Mouse (Mus musculus): ENCODE measurements around the gene Mesp1. TPM values are rescaled to one million over a fixed set of nuclear protein-coding genes. Genes with fewer than 3 reads are reported as not detected.

Mesp1 gene
- total and polyA plus RNA-seq, 3 experiments, result not detected

DNA sequence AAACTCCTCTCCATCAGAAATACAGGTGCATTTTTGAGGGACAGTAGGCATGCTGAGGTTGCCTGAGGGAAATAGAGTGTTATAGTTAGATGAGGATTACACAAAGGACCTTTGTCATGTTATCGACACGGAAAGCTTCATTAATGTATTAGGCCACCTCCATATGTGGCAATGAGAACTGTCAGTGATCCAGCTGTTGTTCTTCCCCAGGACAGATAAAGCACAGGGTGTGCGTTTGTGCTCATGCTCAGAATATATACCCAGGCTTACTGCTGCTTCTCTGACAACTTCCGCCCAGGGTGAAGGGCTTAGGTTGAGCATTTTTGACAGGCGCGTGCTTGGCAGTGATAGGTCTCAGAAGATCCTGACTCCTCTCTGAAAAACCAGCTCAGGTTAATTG, 44.1 kb downstream of the Mesp1 start:
- H3K27ac ChIP-seq (ENCODE audit: control insufficient read depth, low read depth, low read length), result no peak overlapping the region
- H3K9ac ChIP-seq (ENCODE audit: control insufficient read depth, low read depth, low read length, poor library complexity, severe bottlenecking), result no peak overlapping the region
- H3K4me3 ChIP-seq (ENCODE audit: control insufficient read depth in 1 of 2, insufficient read depth in 1 of 2, low read depth in 2 of 2, low read length in 2 of 2), result no peak overlapping the region
- no peaks in the 10 kb centered on the region for H3K79me2 ChIP-seq (ENCODE audit: control insufficient read depth, insufficient read depth, low read length, poor library complexity)
- no peak for DNase-seq (ENCODE audit: low read depth, low spot score)
- peaks cover 0 to 5% of the 10 kb centered on the region in 2 experiments; a peak in 2 of 4 replicates for H3K4me1 ChIP-seq (ENCODE audit: control insufficient read depth in 1 of 2, insufficient read depth in 2 of 2, low read length in 2 of 2)
- H3K27me3 ChIP-seq (ENCODE audit: control insufficient read depth in 1 of 2, insufficient read depth in 2 of 2, low read length in 2 of 2), result no peaks in the 10 kb centered on the region
- peaks cover 0 to 4% of the 10 kb centered on the region in 2 experiments; a peak in 2 of 4 replicates for H3K36me3 ChIP-seq (ENCODE audit: control insufficient read depth in 1 of 2, insufficient read depth in 2 of 2, low read length in 2 of 2)
- no peaks in the 10 kb centered on the region for H3K9me3 ChIP-seq (replicated peaks; ENCODE audit: insufficient read depth, low read length)
- no peak for TF ChIP-seq E2F4 (IDR thresholded peaks at IDR 0.05; ENCODE audit: borderline replicate concordance, low read depth, low read length)
- no peak for TF ChIP-seq MYB (IDR thresholded peaks at IDR 0.05; ENCODE audit: low read depth, low read length)
- TF ChIP-seq RCOR1 (IDR thresholded peaks at IDR 0.05; ENCODE audit: low read depth, low read length), result no peak
- no peak for TF ChIP-seq GATA1 (IDR thresholded peaks at IDR 0.05; ENCODE audit: low read depth, low read length)
- no peak for TF ChIP-seq JUND (IDR thresholded peaks at IDR 0.05; ENCODE audit: low read depth, low read length)
- TF ChIP-seq TCF12 (IDR thresholded peaks at IDR 0.05; ENCODE audit: low read depth, low read length), result no peak
- TF ChIP-seq SIN3A (IDR thresholded peaks at IDR 0.05; ENCODE audit: low read length), result no peak
- TF ChIP-seq NELFE (IDR thresholded peaks at IDR 0.05; ENCODE audit: low read depth, low read length), result no peak
- TF ChIP-seq HCFC1 (IDR thresholded peaks at IDR 0.05; ENCODE audit: low read depth, low read length), result no peak

DNA sequence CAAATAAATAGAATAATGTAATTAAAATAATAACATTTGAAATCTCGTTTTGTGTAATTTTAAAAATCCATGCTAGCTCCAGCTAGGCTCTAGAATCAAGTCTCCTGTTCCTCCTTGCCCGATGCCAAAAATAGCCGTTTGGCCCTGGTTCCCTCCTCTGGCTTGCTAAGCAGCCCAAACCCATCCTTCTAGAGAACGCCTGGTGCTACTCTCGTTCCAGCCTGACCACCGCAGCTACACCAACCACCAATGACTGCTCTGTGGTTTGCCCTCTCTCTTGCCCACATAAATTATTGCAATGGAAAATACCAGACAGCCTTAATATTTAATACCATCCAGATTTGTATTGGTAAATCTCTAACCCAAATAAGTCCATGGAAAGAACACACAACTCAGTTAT, 45.9 kb downstream of the Mesp1 start:
- Histone ChIP-seq H3K4me1 (ENCODE audit: control insufficient read depth in 1 of 2, insufficient read depth in 2 of 2, low read length in 2 of 2) (peaks cover 0 to 19% of the 10 kb centered on the region in 2 experiments; a peak in 2 of 4 replicates), H3K4me3 (ENCODE audit: control insufficient read depth in 1 of 2, insufficient read depth in 1 of 2, low read depth in 2 of 2, low read length in 2 of 2) (no peak overlapping the region), H3K79me2 (ENCODE audit: control insufficient read depth, insufficient read depth, low read length, poor library complexity) (peaks cover 2% of the 10 kb centered on the region; the same call in 1 of the 2 replicates), H3K9ac (ENCODE audit: control insufficient read depth, low read depth, low read length, poor library complexity, severe bottlenecking) (no peak overlapping the region), H3K27ac (ENCODE audit: control insufficient read depth, low read depth, low read length) (no peak overlapping the region), H3K27me3 (ENCODE audit: control insufficient read depth in 1 of 2, insufficient read depth in 2 of 2, low read length in 2 of 2) (no peaks in the 10 kb centered on the region), H3K36me3 (ENCODE audit: control insufficient read depth in 1 of 2, insufficient read depth in 2 of 2, low read length in 2 of 2) (peaks cover 0 to 13% of the 10 kb centered on the region in 2 experiments; a peak in 2 of 4 replicates), H3K9me3 (replicated peaks; ENCODE audit: insufficient read depth, low read length) (no peaks in the 10 kb centered on the region)
- TF ChIP-seq UBTF (IDR thresholded peaks at IDR 0.05; ENCODE audit: borderline replicate concordance, insufficient read depth, low read depth, low read length), result no peak
- no peak for TF ChIP-seq GATA1 (IDR thresholded peaks at IDR 0.05; ENCODE audit: low read depth, low read length)
- no peak for TF ChIP-seq USF2 (IDR thresholded peaks at IDR 0.05; ENCODE audit: borderline replicate concordance in 1 of 2, insufficient read depth in 1 of 2, low read depth in 1 of 2, low read length in 2 of 2)
- no peak for TF ChIP-seq NELFE (IDR thresholded peaks at IDR 0.05; ENCODE audit: low read depth, low read length)
- TF ChIP-seq JUND (IDR thresholded peaks at IDR 0.05; ENCODE audit: low read depth, low read length), result no peak
- TF ChIP-seq GABPA (IDR thresholded peaks at IDR 0.05; ENCODE audit: low read depth, low read length), result no peak
- DNase-seq (ENCODE audit: low read depth, low spot score), result no peak

DNA sequence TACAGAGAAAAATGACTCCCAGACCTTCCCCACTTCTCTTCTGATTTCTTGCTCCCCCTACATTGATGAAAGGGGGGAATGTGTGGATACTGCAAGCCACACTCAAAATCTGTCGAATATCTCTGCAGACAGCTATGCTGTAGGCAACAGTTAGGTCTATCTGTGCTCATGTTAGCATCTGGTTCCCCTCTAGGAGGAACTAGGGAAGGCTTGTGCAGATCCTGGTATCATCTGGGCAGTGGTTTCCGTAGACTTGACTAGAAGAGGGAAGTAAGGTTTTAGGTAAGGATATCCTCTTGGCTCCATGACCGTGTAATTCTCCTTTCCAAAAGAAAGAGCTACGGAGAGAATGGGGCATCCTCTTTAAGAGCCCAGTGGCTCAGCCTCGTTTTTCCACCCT, 49.0 kb downstream of the Mesp1 start:
- Histone ChIP-seq H3K27ac (ENCODE audit: control insufficient read depth, low read depth, low read length) (no peak overlapping the region), H3K4me3 (ENCODE audit: control insufficient read depth in 1 of 2, insufficient read depth in 1 of 2, low read depth in 2 of 2, low read length in 2 of 2) (no peak overlapping the region), H3K79me2 (ENCODE audit: control insufficient read depth, insufficient read depth, low read length, poor library complexity) (peaks cover 4% of the 10 kb centered on the region; the same call in 1 of the 2 replicates), H3K9me3 (replicated peaks; ENCODE audit: insufficient read depth, low read length) (no peaks in the 10 kb centered on the region), H3K27me3 (ENCODE audit: control insufficient read depth in 1 of 2, insufficient read depth in 2 of 2, low read length in 2 of 2) (no peaks in the 10 kb centered on the region), H3K9ac (ENCODE audit: control insufficient read depth, low read depth, low read length, poor library complexity, severe bottlenecking) (no peak overlapping the region), H3K4me1 (ENCODE audit: control insufficient read depth in 1 of 2, insufficient read depth in 2 of 2, low read length in 2 of 2) (peaks cover 0 to 22% of the 10 kb centered on the region in 2 experiments; a peak in 3 of 4 replicates), H3K36me3 (ENCODE audit: control insufficient read depth in 1 of 2, insufficient read depth in 2 of 2, low read length in 2 of 2) (peaks cover 0 to 16% of the 10 kb centered on the region in 2 experiments; a peak in 2 of 4 replicates)
- TF ChIP-seq ETS1 (IDR thresholded peaks at IDR 0.05; ENCODE audit: low read depth, low read length) (0 out of 2 replicates have a peak, but pooled peaks have one; percentile 43), TAL1 (IDR thresholded peaks at IDR 0.05; ENCODE audit: low read length) (peak; percentile 63), EP300 (IDR thresholded peaks at IDR 0.05; ENCODE audit: low read depth in 1 of 2, low read length in 2 of 2) (peak; percentile 77 to 83), TCF12 (IDR thresholded peaks at IDR 0.05; ENCODE audit: low read depth, low read length) (peak; percentile 62), ZMIZ1 (IDR thresholded peaks at IDR 0.05; ENCODE audit: low read depth, low read length) (no peak), ELF1 (IDR thresholded peaks at IDR 0.05; ENCODE audit: low read depth, low read length) (no peak), MYC (IDR thresholded peaks at IDR 0.05; ENCODE audit: low read depth, low read length) (no peak), CTCF (IDR thresholded peaks at IDR 0.05 in 2 of 3, conservative IDR thresholded peaks at IDR 0.05 in 1 of 3; ENCODE audit: control insufficient read depth in 1 of 3, insufficient read depth in 1 of 3, low read depth in 2 of 3, low read length in 3 of 3, poor library complexity in 1 of 3, severe bottlenecking in 1 of 3) (no peak), RCOR1 (IDR thresholded peaks at IDR 0.05; ENCODE audit: low read depth, low read length) (peak; percentile 70), SMC3 (IDR thresholded peaks at IDR 0.05; ENCODE audit: low read depth, low read length) (no peak)
- DNase-seq (ENCODE audit: low read depth, low spot score), result peak; percentile 73
